Mouse (Mus musculus) liver, embryonic 16.5 days (tissue): Measurements from ENCODE around the gene Prr15l. TPM values are rescaled to one million over a fixed set of nuclear protein-coding genes. Genes with fewer than 3 reads are reported as not detected.

Experiments
- ATAC-seq: fragments of 200-750 bp; cut with Nextera tagmentation; 2 replicates; pipeline ENCODE4 v1.8.0; 2017; ENCODE audit warnings: low read depth, mild to moderate bottlenecking, moderate number of reproducible peaks, moderate library complexity
- H3K27ac ChIP-seq: fragments of 300-500 bp; sonication (generic); 2 replicates; pipeline ENCODE4 v1.5.1; 2014; ENCODE audit warnings: mild to moderate bottlenecking, low read length
- H3K27me3 ChIP-seq: fragments of 300-500 bp; sonication (generic); 2 replicates; pipeline ENCODE4 v1.6.1; 2014; ENCODE audit warnings: low read depth, low read length, mixed read lengths; ENCODE audit not compliant: control insufficient read depth, insufficient read depth
- H3K36me3 ChIP-seq: fragments of 300-500 bp; sonication (generic); 2 replicates; pipeline ENCODE4 v1.6.1; 2014; ENCODE audit warnings: mild to moderate bottlenecking; ENCODE audit not compliant: control insufficient read depth, insufficient read depth
- H3K4me1 ChIP-seq: fragments of 300-500 bp; sonication (generic); 2 replicates; pipeline ENCODE4 v1.6.1; 2014; ENCODE audit warnings: low read depth, low read length, mixed read lengths; ENCODE audit not compliant: control insufficient read depth
- H3K4me2 ChIP-seq: fragments of 300-500 bp; sonication (generic); 2 replicates; pipeline ENCODE4 v1.6.1; 2014; ENCODE audit warnings: low read depth, low read length, mixed read lengths
- H3K4me3 ChIP-seq: fragments of 300-500 bp; sonication (generic); 2 replicates; pipeline ENCODE4 v1.5.1; 2014; ENCODE audit warnings: low read depth, mild to moderate bottlenecking, low read length
- H3K9ac ChIP-seq: fragments of 300-500 bp; sonication (generic); 2 replicates; pipeline ENCODE4 v1.6.1; 2014; ENCODE audit warnings: low read depth, low read length
- H3K9me3 ChIP-seq: fragments of 300-500 bp; sonication (generic); replicated peaks from 2 replicates; pipeline ENCODE4 v1.6.1; 2016; ENCODE audit warnings: low read length; ENCODE audit not compliant: control insufficient read depth
- WGBS: fragments of 180-500 bp; shearing (Covaris S2); extraction: QIAGEN DNeasy Blood & Tissue Kit; methylation state at CpG from one replicate; pipeline ENCODE4 v1.1.7; 2014; ENCODE audit not compliant: insufficient replicate concordance; 5-methylcytosine and 5-hydroxymethylcytosine counted together
- polyA plus RNA-seq: library from polyadenylated mRNA; unstranded; fragments of >200 nt; fragmentation: Nextera tagmentation; extraction: Ambion mirVana; gene quantifications from 2 replicates; pipeline ENCODE4 v1.2.1, GENCODE M21; 2015

Gene Prr15l
- polyA plus RNA-seq, 1 experiment from 2014 or later, result 7.1 TPM

DNA sequence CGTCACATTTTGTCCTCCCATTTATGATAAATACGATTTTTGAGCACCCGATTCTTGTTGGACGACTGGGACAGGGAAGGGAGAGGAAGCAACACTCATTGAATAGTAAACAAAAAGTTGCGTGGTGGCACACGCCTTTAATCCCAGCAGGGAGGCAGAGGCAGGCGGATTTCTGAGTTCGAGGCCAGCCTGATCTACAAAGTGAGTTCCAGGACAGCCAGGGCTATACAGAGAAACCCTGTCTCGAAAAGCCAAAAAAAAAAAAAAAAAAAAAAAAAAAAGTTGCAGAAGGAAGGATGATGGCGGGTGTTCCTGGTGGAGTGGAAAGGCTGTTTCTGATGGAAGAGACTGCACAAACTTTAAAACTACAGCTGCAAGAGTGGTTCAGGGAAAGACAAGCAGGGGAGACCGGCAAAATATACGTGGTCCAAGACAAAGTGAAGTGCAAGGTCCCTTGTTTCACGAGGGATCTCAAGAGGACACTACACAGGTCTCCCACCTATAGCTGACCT lies 11.0 kb upstream of the Prr15l start:
- ATAC-seq, result no peak

DNA sequence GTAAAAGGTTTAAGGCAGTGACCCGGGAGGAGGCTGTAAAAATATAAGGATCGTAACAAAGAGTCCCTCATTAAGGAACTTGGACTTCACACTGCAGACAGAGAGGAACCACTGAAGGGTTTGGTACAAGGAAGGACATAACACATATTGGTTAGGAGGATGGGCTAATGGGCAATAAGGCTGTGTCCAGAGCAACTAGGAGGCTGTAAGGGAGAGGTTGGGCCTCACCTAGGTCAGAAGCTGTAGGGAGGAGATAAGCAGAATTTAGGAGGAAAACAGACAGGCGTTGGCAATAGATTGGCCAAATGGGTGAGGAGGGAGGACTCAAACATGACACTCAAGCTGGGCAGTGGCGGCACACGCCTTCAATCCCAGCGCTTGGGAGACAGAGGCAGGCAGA lies 10.5 kb upstream of the Prr15l start:
- Histone ChIP-seq H3K36me3 (no peaks in the 10 kb centered on the region; the same call in 1 of the 2 replicates), H3K4me3 (peak overlapping the region; percentile 47), H3K9me3 (no peaks in the 10 kb centered on the region), H3K4me2 (peak overlapping the region; percentile 74), H3K27ac (peak overlapping the region; percentile 93), H3K27me3 (no peaks in the 10 kb centered on the region), H3K9ac (peak overlapping the region; percentile 64), H3K4me1 (peaks cover 47% of the 10 kb centered on the region)
- WGBS, result 22% methylated on average over 6 of the region's 6 CpGs
- ATAC-seq, result peak; percentile 81

More for the DNA sequence above, 11.0 kb upstream of the Prr15l start:
- H3K4me2 ChIP-seq, result peak overlapping the region; percentile 74
- H3K27ac ChIP-seq, result peak overlapping the region; percentile 93
- H3K36me3 ChIP-seq, result no peaks in the 10 kb centered on the region; the same call in 1 of the 2 replicates
- WGBS, result 19% methylated on average over 12 of the region's 13 CpGs
- peaks cover 47% of the 10 kb centered on the region for H3K4me1 ChIP-seq
- H3K9ac ChIP-seq, result peak overlapping the region; percentile 64
- peak overlapping the region; percentile 47 for H3K4me3 ChIP-seq
- no peaks in the 10 kb centered on the region for H3K9me3 ChIP-seq
- H3K27me3 ChIP-seq, result no peaks in the 10 kb centered on the region

GRCm38 (mm10) chr11:96919003-96919402 lies 8.9 kb upstream of the Prr15l start:
- Histone ChIP-seq H3K9me3 (no peaks in the 10 kb centered on the region), H3K4me2 (no peak overlapping the region; the same call in 1 of the 2 replicates), H3K4me1 (peaks cover 47% of the 10 kb centered on the region), H3K36me3 (no peaks in the 10 kb centered on the region), H3K4me3 (no peak overlapping the region), H3K9ac (peak overlapping the region; percentile 1), H3K27me3 (no peaks in the 10 kb centered on the region), H3K27ac (peak overlapping the region; percentile 93)
- WGBS, result 33% methylated on average over 6 of the region's 6 CpGs
- no peak for ATAC-seq

DNA sequence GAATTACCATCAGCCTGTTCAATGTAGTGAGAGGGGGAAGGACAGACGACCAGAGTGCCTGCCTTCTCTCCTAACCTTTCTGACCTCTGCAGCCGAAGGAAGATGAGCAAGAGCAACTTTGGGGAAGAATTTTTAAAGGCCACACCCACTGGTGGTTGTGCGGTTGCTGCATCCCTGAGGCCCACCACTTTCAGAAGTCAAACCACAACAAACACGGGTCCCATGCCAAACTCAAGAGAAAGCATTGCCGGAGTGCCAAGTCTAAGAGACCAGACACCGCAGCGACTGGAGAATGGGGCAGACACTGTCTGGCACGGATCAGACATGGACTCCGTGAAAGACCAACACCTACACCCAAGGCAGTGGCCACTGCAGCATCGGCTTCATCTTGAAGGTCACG lies 3.0 kb upstream of the Prr15l start:
- Histone ChIP-seq H3K27me3 (no peaks in the 10 kb centered on the region), H3K4me2 (peak overlapping the region; percentile 18; the same call in 1 of the 2 replicates), H3K36me3 (no peaks in the 10 kb centered on the region), H3K27ac (peak overlapping the region; percentile 96), H3K4me1 (peaks cover 60% of the 10 kb centered on the region), H3K9ac (peak overlapping the region; percentile 52), H3K4me3 (no peak overlapping the region), H3K9me3 (no peaks in the 10 kb centered on the region)
- no peak for ATAC-seq
- 27% methylated on average over 11 of the region's 11 CpGs for WGBS

DNA sequence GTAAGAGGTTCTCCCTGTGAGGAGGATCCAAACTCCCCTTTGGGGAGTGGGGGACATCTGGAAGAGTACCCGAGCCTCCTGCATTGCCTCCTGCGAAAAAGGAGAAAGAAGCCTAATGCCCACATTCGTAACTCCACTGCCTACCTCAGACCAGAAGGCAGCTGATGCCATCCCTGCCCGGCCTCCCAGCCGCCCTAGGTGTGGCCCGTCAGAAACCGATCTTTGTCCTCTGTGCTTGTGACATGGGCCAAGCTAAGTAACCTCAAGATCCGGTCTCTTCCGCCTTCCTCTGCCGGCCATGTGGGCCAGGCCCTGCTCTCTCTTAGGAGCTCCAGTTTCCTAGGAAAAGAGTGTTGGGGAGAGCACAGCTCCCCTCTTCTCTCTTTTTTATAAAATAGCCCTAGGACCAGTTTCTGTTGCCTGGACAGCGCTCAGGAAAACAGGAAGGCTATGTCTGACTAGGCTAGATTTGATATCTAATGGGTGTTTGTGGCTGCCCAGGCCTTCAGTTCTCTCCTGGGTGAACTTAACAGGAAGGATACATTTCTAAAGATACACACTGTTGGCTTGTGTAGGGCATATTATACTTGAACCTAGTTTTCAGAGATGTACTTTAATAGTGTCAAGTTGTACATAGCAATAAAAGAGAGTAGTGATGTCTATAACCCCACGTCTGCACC lies 2.3 kb upstream of the Prr15l start:
- H3K27me3 ChIP-seq, result no peaks in the 10 kb centered on the region
- H3K4me3 ChIP-seq, result no peak overlapping the region
- H3K9me3 ChIP-seq, result no peaks in the 10 kb centered on the region
- WGBS, result 54% methylated on average over 12 of the region's 12 CpGs
- peak overlapping the region; percentile 96 for H3K27ac ChIP-seq
- H3K36me3 ChIP-seq, result no peaks in the 10 kb centered on the region
- peak overlapping the region; percentile 26 for H3K4me2 ChIP-seq
- H3K4me1 ChIP-seq, result peaks cover 65% of the 10 kb centered on the region
- ATAC-seq, result peak; percentile 62
- peak overlapping the region; percentile 52 for H3K9ac ChIP-seq

DNA sequence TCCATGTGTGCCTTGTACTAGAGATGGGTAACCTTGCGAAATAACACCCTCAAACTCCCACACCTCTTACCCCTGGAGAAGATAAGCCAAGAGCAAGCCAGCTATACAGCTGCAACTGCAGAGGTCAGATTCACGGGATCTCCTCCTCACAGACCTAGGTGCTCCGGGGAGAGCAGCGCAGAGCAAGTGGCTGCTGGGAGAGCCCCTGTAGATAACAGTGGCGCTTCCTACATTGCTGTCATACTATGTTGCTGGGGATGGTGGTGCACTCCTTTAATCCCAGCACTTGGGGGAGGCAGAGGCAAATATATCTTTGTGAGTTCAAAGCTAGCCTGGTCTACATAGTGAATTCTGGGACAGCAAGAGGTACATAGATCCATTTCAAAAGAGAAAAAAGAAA lies 1.3 kb upstream of the Prr15l start:
- WGBS, result 20% methylated on average over 5 of the region's 5 CpGs
- H3K4me1 ChIP-seq, result peaks cover 73% of the 10 kb centered on the region
- H3K27ac ChIP-seq, result peak overlapping the region; percentile 96

GRCm38 (mm10) chr11:96928691-96929090 lies 787 bp downstream of the Prr15l start:
- no peak overlapping the region; the same call in 1 of the 2 replicates for H3K27ac ChIP-seq
- H3K4me1 ChIP-seq, result peaks cover 85% of the 10 kb centered on the region
- ATAC-seq, result no peak
- 29% methylated on average over 5 of the region's 5 CpGs for WGBS
- no peaks in the 10 kb centered on the region for H3K27me3 ChIP-seq
- H3K9me3 ChIP-seq, result no peaks in the 10 kb centered on the region
- no peak overlapping the region for H3K4me3 ChIP-seq
- H3K4me2 ChIP-seq, result no peak overlapping the region
- no peaks in the 10 kb centered on the region for H3K36me3 ChIP-seq
- peak overlapping the region; percentile 42; the same call in 1 of the 2 replicates for H3K9ac ChIP-seq

More for the DNA sequence above, 1.3 kb upstream of the Prr15l start:
- ATAC-seq, result peak; percentile 88
- H3K27me3 ChIP-seq, result no peaks in the 10 kb centered on the region
- no peak overlapping the region for H3K4me3 ChIP-seq
- peak overlapping the region; percentile 26; the same call in 1 of the 2 replicates for H3K4me2 ChIP-seq
- no peaks in the 10 kb centered on the region for H3K9me3 ChIP-seq
- H3K36me3 ChIP-seq, result no peaks in the 10 kb centered on the region
- H3K9ac ChIP-seq, result peak overlapping the region; percentile 30; the same call in 1 of the 2 replicates

- no peak for ATAC-seq
- WGBS, result 40% methylated on average over 13 of the region's 13 CpGs
These were observed 1.3 kb downstream of the Prr15l start for GRCm38 (mm10) chr11:96929096-96929765.

More at GRCm38 (mm10) chr11:96929096-96929765, 1.3 kb downstream of the Prr15l start:
- H3K9me3 ChIP-seq, result no peaks in the 10 kb centered on the region
- peaks cover 88% of the 10 kb centered on the region for H3K4me1 ChIP-seq
- H3K27me3 ChIP-seq, result no peaks in the 10 kb centered on the region
- H3K9ac ChIP-seq, result peak overlapping the region; percentile 56
- H3K27ac ChIP-seq, result peak overlapping the region; percentile 80
- no peaks in the 10 kb centered on the region for H3K36me3 ChIP-seq
- H3K4me2 ChIP-seq, result peak overlapping the region; percentile 35
- H3K4me3 ChIP-seq, result peak overlapping the region; percentile 34
